Mouse (Mus musculus) urinary bladder, postnatal 4 days (tissue): Measurements from ENCODE around the gene Mex3d.

Experiments used
- DNase-seq, 2 experiments: peaks; one replicate each; pipeline ENCODE4 v3.0.0; 2021 to 2022; ENCODE audit warnings: low spot score in 2 of 2

Mex3d gene

GRCm38 (mm10) chr10:80387522-80387959, at the start of gene Mex3d:
TSS of gene Mex3d (minus strand) at chr10:80387659.
- DNase-seq = peak; percentile 86 to 87

GRCm38 (mm10) chr10:80436276-80436675, 48.8 kb upstream of the Mex3d start:
- peak; percentile 63 to 71 for DNase-seq

GRCm38 (mm10) chr10:80435764-80436163, 48.3 kb upstream of the Mex3d start:
- DNase-seq = peak in 1 of 2 experiments; percentile 45

DNA sequence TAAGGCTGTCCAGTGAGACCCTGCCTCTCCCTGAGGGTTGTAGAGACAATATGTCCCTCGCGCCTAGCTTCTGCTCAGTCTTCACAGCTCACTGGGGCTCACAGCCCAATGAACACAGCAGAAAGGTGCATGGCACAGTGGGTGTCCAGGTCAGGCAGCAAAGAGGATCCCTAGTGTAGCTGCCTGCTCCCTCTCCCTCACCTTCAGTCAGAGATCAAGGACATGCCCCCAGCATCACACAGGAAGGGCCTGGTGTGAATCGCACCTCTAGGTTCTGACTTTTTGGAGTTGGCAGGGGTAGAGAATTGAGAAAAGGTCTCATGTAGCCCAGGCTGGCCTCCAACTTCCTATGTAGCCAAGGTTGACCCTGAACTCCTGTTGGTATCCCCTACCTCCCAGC, 47.4 kb upstream of the Mex3d start:
- no peak for DNase-seq

DNA sequence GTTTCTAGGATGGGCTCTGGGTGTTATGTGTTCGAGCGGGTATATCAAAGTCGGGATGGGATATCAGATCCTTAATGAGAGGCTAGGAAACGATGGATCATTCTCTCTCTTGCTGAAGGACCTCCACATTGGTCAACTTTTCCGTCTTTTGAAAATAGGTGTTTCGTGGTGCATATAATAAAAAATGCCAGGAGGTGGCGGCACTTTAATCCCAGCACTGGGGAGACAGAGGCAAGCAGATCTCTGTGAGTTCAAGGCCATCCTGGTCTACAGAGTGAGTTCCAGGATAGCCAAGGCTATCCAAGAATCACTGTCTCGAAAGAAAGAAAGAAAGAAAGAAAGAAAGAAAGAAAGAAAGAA, 46.8 kb upstream of the Mex3d start:
- DNase-seq = no peak

GRCm38 (mm10) chr10:80433513-80434232, 46.2 kb upstream of the Mex3d start, which contains the start of gene Tcf3:
TSS of gene Tcf3 (minus strand) at chr10:80433647.
- DNase-seq = peak; percentile 93 to 96

- no peak for DNase-seq
Measured at GRCm38 (mm10) chr10:80432936-80433512, 45.6 kb upstream of the Mex3d start.

- DNase-seq = no peak
Measured at GRCm38 (mm10) chr10:80432387-80432785, 44.9 kb upstream of the Mex3d start.

DNA sequence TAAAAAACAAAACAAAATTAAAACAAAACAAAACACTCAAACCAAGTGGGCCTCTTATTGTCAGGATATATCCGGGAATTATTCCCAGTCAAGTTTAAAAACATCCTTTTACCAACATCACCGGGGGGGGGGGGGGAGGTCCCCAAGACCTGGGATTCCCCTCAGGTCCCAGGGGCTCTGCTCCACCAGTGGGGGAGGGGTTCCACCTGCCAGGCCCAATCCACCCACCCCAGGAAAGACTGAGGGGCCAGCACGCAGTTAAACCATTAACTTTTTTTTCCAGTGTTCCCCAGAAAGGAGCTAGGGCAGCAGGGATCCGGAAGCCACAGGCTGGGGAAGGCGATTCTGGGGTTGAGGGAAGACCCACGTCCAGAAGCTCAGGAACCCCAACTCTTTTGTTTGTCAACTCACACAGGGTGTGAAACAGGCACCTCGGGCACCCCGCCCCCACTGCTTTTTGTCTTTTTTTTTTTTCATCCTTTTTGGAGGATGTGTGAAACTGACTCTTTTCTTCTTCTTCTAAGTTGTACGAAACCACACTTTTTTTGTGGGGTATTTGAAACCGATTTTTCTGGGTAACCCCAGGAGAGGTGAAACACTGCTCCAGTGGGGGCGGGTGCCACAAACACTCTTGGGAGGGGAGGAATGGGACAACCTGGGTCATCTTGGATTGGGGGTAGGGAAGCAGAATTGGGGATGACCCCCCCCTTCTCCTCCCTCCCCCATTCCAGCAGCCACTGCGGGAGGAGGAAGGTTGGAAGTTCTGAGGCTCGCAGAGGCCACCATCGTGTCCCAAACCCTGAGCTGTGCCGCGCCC, 44.3 kb upstream of the Mex3d start:
- DNase-seq = no peak

DNA sequence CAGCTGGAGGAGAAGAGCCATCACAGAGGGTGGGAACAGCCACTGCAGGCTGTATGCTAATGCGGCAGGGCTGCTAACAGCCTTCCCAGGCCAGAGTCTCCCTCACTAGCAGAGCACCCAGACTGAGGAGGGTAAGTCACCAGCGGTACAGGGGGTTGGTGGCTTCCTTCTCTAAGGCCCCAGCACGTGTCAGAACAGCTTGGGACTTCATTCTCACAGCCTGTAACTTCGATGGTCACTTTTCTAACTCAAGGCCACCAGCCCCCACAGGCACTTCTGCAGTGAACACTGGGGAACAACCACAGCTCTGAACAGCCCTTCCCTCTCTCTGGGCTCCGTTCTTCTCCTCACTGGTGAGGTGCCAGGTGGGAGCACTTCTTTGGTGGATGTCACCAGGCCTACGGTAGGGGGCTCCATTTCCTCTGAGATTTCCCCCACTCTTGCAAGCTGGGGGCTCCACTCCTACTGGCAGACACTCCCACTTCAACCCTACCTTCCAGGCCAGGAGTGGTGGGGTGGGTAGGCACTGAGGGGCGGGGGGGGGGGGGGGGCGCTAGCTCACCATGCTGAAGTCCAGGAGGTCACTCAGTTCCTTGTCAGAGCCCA, 43.0 kb upstream of the Mex3d start:
- no peak for DNase-seq

- no peak for DNase-seq
Measured at GRCm38 (mm10) chr10:80429800-80430199, 42.3 kb upstream of the Mex3d start.

DNA sequence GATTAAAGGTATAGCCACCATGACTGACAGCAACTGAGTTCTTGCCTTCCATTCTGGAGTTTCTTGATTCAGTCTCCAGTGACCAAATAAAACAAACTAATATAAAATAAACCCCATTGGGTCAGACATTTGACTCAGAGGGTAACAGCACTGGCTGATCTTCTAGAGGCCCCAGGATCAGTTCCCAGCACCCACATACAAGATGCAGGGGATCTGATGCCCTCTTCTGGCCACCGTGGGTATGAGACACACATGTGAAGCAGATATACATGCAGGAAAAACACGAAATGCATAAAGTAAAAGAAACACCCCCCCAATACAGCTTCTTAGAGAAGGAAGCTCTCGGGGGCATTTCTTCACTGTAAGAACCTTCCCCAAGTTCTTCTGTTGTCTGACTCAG, 37.6 kb upstream of the Mex3d start:
- no peak for DNase-seq

GRCm38 (mm10) chr10:80423562-80423961, 36.1 kb upstream of the Mex3d start:
- no peak for DNase-seq

DNA sequence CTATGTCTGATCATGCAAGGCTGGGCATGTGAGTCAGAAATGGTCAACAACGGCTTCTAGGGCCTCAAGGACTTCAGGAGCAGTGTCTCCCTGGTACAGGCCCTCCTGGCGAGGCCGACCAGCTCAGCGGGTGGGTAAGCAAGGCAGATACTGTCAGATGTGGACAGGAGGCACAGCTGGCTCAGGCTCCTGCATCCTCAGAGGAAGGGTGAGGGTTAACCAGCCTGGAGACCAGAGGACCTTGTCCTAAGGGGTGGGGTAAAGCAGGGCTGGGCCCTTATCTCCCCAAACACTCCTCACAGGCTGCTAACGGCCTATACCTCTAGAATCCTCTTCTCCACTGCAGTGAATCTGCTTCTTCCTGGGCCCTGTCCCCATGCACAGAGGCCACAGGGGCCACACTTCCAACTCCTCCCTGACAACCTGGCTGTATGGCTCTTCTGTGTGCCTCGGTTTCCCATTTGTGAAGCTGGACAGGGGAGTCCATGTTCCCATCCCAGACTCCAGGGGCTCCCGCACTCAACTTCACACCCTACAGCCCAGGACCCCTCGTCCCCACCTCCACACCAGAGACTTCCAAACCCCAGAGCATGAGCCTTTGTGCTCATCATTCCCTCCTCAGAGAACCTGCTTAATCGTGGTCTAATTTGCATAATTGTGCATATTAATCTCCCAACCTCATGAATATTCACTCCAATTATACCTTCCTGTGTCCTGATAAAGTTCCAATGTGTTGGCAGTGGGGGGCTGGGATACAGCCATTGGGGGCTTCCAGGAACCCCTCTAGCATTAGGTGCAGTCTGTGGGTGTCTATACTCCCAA, 34.4 kb upstream of the Mex3d start:
- DNase-seq = no peak

GRCm38 (mm10) chr10:80421208-80421607, 33.7 kb upstream of the Mex3d start:
- DNase-seq = no peak

DNA sequence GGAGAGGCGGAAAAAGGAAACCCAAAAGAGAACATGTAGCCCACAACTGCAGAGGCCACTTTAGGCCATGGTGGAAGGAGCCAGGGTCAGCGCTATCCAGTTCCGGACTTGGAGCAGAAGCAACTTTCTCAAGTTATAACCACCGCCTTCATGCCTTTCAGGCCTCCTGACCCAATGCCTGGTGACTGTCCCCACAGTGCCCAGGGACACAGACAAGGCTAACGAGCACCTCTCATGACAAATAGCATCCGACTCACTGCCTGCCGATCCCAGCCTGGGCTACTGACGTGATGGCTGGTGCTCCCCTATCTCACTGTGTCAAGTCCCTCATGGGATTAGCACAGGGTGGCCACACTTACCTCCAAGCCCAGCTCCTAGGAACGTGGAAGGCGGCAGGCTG, 33.3 kb upstream of the Mex3d start:
- no peak for DNase-seq

GRCm38 (mm10) chr10:80419419-80419818, 32.0 kb upstream of the Mex3d start:
- no peak for DNase-seq

- no peak for DNase-seq
Measured at GRCm38 (mm10) chr10:80418311-80418710, 30.9 kb upstream of the Mex3d start.

DNA sequence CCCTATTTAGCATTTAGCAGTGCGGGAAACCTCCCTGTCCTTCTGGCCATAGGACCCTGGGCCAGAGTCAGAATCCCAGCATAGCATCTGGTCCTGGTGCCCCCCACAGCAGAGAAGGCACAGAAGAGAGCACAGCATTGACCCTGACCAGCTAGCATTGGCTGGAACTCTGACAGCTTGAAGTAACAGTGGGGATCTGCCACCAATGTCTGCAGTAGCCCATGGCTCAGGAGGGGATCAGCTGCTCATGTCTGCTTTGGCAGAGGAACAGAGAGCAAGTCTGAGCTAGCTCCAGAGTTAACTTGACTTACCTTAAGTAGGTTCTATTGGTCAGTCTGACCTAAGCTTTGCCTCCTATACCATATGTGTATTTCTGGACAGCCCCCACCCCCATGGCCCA, 30.4 kb upstream of the Mex3d start:
- no peak for DNase-seq

DNA sequence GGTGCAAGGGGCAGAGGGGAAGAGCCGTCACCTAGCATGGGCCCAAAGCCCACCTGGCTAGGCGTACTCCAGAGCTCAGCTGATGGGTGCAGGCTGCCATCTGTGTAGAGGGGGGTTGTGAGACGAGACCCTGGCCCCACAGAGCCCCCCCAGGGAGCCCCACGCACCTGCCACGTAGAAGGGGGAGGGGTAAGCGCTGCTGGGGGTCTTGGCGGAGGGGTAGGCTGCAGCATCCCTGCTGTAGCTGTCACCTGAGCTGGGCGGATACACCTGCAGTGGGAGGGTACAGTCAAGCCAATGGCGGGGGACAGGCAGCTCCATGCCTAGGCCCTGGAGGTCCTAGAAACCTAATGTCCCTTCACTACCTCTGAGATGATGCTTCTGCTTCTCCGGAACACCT, 29.9 kb upstream of the Mex3d start:
- DNase-seq = no peak

DNA sequence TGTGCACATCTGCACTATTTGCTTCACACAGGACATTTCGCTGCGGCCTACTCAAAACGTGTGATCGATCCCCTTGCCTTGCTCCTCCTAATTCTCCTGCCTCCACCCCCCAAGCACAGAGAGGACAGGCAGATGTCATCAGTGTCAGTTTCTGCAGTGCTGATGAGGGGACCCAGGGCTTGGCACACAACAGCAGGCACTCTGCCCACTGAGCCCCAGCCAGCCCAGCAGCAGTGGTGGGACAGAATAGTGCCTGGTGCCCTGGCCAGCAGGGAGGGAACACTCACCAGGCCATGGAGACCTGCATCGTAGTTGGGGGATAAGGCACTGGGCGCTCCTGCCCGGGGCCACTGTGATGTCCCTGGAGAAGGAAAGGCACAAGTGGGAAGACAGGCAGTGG, 28.1 kb upstream of the Mex3d start:
- no peak for DNase-seq
